In genomic region chr5:32346025-32346912, GRCm38 (mm10) we compare ENCODE assay signal across 8 mouse cellular contexts.
A peak's percentile ranks its signal among the peaks of the same experiment; 100 is the strongest.
DNase-seq lines count a peak whose midpoint lies in the region; ATAC-seq and TF ChIP-seq lines count a peak whose summit lies in the region.

No protein-coding gene starts in this region.

- TF ChIP-seq EP300 in liver, postnatal 0 days (IDR thresholded peaks at IDR 0.05; ENCODE audit: low read depth), result no peak

- intact Hi-C loops in heart, postnatal 25 days (cut with DNase I), result loop anchor here (5.0 kb wide), 1 partner anchor 116 kb away; no protein-coding TSS in a partner anchor

- no peak overlapping the region for H3K9ac ChIP-seq in forebrain, embryonic 14.5 days (ENCODE audit: low read length)
- no peak overlapping the region for H3K9ac ChIP-seq in forebrain, embryonic 12.5 days
- no peak overlapping the region; the same call in 1 of the 2 replicates for H3K9ac ChIP-seq in liver, postnatal 0 days (replicated peaks)

- WGBS in forebrain, embryonic 14.5 days, result 46% methylated on average over 10 of the region's 10 CpGs
- WGBS in forebrain, embryonic 12.5 days, result 70% methylated on average over 10 of the region's 10 CpGs
- WGBS in liver, postnatal 0 days (ENCODE audit: insufficient replicate concordance), result 36% methylated on average over 10 of the region's 10 CpGs

- H3K4me1 ChIP-seq in forebrain, embryonic 14.5 days (ENCODE audit: control insufficient read depth, insufficient read depth, low read length), result no peaks in the 10 kb centered on the region
- no peaks in the 10 kb centered on the region for H3K4me1 ChIP-seq in forebrain, embryonic 12.5 days
- H3K4me1 ChIP-seq in liver, postnatal 0 days (ENCODE audit: insufficient read depth), result peaks cover 24% of the 10 kb centered on the region

- no peak overlapping the region for H3K4me2 ChIP-seq in forebrain, embryonic 14.5 days (ENCODE audit: low read length)
- H3K4me2 ChIP-seq in forebrain, embryonic 12.5 days, result no peak overlapping the region
- H3K4me2 ChIP-seq in liver, postnatal 0 days (ENCODE audit: low read depth, low read length), result peak overlapping the region; percentile 42; the same call in 1 of the 2 replicates

- H3K27me3 ChIP-seq in forebrain, embryonic 14.5 days (replicated peaks; ENCODE audit: control insufficient read depth, insufficient read depth, low read length), result no peaks in the 10 kb centered on the region
- no peaks in the 10 kb centered on the region for H3K27me3 ChIP-seq in forebrain, embryonic 12.5 days
- H3K27me3 ChIP-seq in liver, postnatal 0 days (ENCODE audit: insufficient read depth, low read length), result no peaks in the 10 kb centered on the region

- TF ChIP-seq CTCF in liver, postnatal 0 days (IDR thresholded peaks at IDR 0.05; ENCODE audit: low read depth), result no peak

- H3K4me3 ChIP-seq in forebrain, embryonic 14.5 days (ENCODE audit: low read depth, low read length), result no peak overlapping the region
- H3K4me3 ChIP-seq in forebrain, embryonic 12.5 days (replicated peaks), result no peak overlapping the region
- H3K4me3 ChIP-seq in liver, postnatal 0 days (ENCODE audit: low read depth, low read length), result no peak overlapping the region

- H3K27ac ChIP-seq in forebrain, embryonic 14.5 days (ENCODE audit: low read depth, low read length), result peak overlapping the region; percentile 28; the same call in 1 of the 2 replicates
- no peak overlapping the region for H3K27ac ChIP-seq in forebrain, embryonic 12.5 days
- peak overlapping the region; percentile 75 for H3K27ac ChIP-seq in liver, postnatal 0 days (ENCODE audit: low read depth)

- peak; percentile 64 for DNase-seq in forebrain, embryonic 14.5 days (ENCODE audit: low spot score)
- DNase-seq in heart, postnatal 25 days (ENCODE audit: low spot score), result peak; percentile 44
- peak; percentile 87 to 90 for DNase-seq in kidney, postnatal 4 days
- peak; percentile 45 for DNase-seq in liver, postnatal 0 days
- peak; percentile 31 for DNase-seq in ovary, adult 18-20 months (ENCODE audit: low spot score)
- DNase-seq in c-Kit-positive CD71-positive TER-119-positive erythroid progenitor cells, embryonic 14.5 days (ENCODE audit: low spot score), result no peak

- peak; percentile 58; the same call in 1 of the 2 replicates for ATAC-seq in forebrain, embryonic 14.5 days
- no peak for ATAC-seq in forebrain, embryonic 12.5 days (ENCODE audit: low FRiP score)
- ATAC-seq in frontal cortex, adult (ENCODE audit: low TSS enrichment), result peak; percentile 89
- peak; percentile 92 for ATAC-seq in liver, postnatal 0 days

- no peaks in the 10 kb centered on the region for H3K36me3 ChIP-seq in forebrain, embryonic 14.5 days (ENCODE audit: control insufficient read depth, insufficient read depth, low read length)
- no peaks in the 10 kb centered on the region for H3K36me3 ChIP-seq in forebrain, embryonic 12.5 days (replicated peaks)
- no peaks in the 10 kb centered on the region for H3K36me3 ChIP-seq in liver, postnatal 0 days (replicated peaks; ENCODE audit: insufficient read depth, low read length)

- no peaks in the 10 kb centered on the region for H3K9me3 ChIP-seq in forebrain, embryonic 14.5 days (replicated peaks; ENCODE audit: control insufficient read depth, low read length)
- no peaks in the 10 kb centered on the region for H3K9me3 ChIP-seq in forebrain, embryonic 12.5 days
- H3K9me3 ChIP-seq in liver, postnatal 0 days (ENCODE audit: low read length), result no peaks in the 10 kb centered on the region
